Mouse (Mus musculus) olfactory bulb, adult 2 months (tissue): ENCODE results near the gene Ipcef1.

Experiments
- CTCF ChIP-seq: fragments of 200-500 bp; IDR thresholded peaks from 2 replicates; pipeline ENCODE4 v1.5.1; 2012; ENCODE audit warnings: low read depth, mild to moderate bottlenecking, low read length, moderate library complexity; ENCODE audit not compliant: insufficient read depth
- POLR2A ChIP-seq: fragments of 200-500 bp; IDR thresholded peaks from 2 replicates; pipeline ENCODE4 v1.6.1; 2012; ENCODE audit warnings: mild to moderate bottlenecking, low read depth, low read length, moderate library complexity; ENCODE audit not compliant: insufficient read depth

DNA sequence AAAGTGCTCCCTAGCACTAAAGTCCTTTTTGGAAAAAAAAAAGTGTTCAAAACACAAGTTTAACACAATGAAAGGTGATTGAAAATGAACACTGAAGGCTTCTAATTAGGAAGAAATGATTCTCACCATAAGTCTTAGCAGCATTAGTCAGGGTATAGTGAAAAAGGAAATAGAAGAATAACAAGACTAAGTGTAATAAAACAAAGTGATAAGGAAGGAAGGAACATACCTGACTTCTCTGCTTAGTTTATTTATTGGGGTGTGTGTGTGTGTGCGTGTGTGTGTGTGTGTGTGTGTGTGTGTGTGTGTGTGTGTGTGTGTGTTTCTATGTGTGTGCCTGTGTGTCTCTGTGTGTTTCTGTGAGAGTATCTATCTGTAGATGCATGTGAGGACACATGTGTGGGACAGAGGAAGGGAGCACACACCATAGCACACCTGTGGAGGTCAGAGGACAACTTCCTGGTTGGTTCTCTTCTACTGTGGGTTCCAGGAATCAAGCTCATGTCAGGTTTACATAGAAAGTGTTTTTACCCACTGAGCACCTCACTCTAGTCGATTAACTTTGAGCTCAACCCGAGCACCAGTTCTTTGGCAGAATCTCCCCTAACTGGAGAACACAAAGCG, 124.6 kb downstream of the Ipcef1 start:
- TF ChIP-seq CTCF, result no peak
- TF ChIP-seq POLR2A, result no peak
